Mouse (Mus musculus): ENCODE data around the gene Prdm5. TPM values are rescaled to one million over a fixed set of nuclear protein-coding genes. Genes with fewer than 3 reads are reported as not detected.

Gene Prdm5
- total RNA-seq, 2 experiments from 2014 or later, result 16.1 to 19.3 TPM

DNA sequence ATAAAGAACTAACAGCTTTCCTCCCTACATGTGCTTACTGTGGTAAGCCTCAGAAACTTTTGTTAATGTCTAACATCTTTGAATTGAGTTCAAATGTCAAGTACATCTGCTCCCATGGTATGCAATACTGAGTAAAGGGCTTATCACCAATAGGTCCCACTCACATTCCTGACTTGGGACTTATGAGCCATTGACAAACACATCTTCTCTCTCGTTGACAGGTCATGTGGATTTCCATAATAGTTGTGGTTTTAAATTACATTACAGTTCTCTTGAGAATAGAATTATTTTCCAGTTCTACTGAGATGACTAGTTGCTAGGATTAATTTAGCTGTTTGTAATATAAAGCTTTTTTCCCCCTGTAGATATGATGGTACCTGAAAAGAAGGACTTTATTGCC lies 49.9 kb downstream of the Prdm5 start:
- no peak for DNase-seq (ENCODE audit: low spot score in 2 of 2)

GRCm38 (mm10) chr6:65831443-65831842 lies 52.7 kb downstream of the Prdm5 start:
- DNase-seq (ENCODE audit: low spot score in 2 of 2), result no peak

GRCm38 (mm10) chr6:65834013-65834412 lies 55.2 kb downstream of the Prdm5 start:
- no peak for DNase-seq (ENCODE audit: low spot score in 2 of 2)

- no peak for DNase-seq (ENCODE audit: low spot score in 2 of 2)
Observed at GRCm38 (mm10) chr6:65842579-65842978, 63.8 kb downstream of the Prdm5 start.

DNA sequence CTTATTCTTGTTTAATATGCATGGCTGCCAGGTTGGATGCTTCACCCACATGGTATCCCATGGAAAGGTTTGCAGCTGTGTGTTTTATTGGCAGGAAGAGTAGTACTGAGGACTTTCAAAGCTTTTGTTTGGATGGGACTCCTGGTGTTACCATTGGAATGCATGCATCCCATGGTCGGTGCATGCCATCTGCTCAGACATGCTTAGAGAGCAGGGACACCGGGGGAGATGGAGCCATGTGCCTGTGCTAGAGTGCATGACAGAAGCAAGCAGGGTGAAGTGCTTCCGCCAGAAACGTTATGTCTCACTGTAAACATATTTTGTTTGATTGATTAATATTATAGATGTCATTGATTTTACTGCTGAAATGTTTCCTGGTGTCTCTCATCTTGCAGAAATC lies 70.3 kb downstream of the Prdm5 start:
- no peak for DNase-seq (ENCODE audit: low spot score in 2 of 2)

- no peak for DNase-seq (ENCODE audit: low spot score in 2 of 2)
Observed at GRCm38 (mm10) chr6:65849687-65850086, 70.9 kb downstream of the Prdm5 start.

GRCm38 (mm10) chr6:65850221-65850620 lies 71.4 kb downstream of the Prdm5 start:
- DNase-seq (ENCODE audit: low spot score in 2 of 2), result no peak

GRCm38 (mm10) chr6:65854020-65854419 lies 75.2 kb downstream of the Prdm5 start:
- DNase-seq (ENCODE audit: low spot score in 2 of 2), result no peak

GRCm38 (mm10) chr6:65854585-65854984 lies 75.8 kb downstream of the Prdm5 start:
- DNase-seq (ENCODE audit: low spot score in 2 of 2), result no peak

DNA sequence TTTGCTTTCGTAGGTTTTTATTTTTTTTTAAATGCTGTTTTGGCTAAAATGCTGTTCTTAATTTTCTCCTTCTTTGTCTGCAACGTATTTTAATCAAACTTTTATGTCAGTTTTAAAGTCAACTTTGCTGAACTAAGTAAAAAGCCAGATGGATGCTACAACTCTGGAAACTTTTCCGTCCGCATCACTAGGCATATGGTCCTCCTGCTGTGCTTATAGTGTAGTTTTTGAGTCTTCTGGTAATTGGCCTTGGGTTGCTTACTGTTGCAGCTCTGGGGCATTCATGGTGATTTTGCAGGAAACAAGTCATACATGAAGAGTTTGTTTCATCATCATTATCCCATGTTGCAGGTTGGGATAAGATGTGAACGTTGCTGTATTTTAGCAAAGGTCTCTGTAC lies 81.8 kb downstream of the Prdm5 start:
- DNase-seq (ENCODE audit: low spot score in 2 of 2), result no peak

DNA sequence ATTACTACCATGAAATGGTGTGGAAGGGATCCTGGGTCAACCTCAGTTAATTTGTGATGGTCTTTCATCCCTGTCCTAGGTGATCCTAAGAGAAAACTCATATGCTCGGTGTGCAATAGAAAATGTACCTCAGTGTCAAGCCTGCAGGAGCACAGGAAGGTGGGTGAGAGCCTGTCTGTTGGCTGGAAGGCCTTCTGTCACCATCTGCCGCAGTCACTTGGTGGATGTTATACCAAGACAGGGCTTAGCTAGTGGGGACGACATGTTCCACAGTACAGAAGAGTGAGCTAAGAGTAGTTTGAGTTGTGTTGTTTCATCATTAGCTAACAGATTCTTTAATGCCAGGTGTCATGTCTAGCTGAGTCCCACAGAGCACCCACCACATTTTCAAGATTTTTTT lies 84.0 kb downstream of the Prdm5 start:
- no peak for DNase-seq (ENCODE audit: low spot score in 2 of 2)

DNA sequence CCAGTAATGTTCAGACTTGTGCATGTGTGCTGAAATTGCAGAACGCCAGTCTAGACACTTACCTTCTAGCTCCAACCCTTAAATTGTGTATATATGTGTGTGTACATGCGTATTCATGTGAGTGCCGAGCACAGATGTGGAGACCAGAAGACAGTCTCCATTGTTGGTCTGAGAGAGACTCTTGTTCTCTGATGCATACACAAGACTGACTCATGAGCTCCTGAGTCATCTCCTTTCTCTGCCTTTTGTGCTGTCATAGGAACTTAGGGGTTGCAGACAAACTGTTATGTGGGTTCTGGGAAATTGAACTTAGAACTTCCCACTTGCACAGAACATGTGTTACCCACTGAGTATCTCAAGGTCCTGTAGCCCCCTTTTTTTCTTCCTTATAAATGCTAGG lies 85.4 kb downstream of the Prdm5 start:
- DNase-seq (ENCODE audit: low spot score in 2 of 2), result no peak

GRCm38 (mm10) chr6:65864919-65865318 lies 86.1 kb downstream of the Prdm5 start:
- DNase-seq (ENCODE audit: low spot score in 2 of 2), result no peak

DNA sequence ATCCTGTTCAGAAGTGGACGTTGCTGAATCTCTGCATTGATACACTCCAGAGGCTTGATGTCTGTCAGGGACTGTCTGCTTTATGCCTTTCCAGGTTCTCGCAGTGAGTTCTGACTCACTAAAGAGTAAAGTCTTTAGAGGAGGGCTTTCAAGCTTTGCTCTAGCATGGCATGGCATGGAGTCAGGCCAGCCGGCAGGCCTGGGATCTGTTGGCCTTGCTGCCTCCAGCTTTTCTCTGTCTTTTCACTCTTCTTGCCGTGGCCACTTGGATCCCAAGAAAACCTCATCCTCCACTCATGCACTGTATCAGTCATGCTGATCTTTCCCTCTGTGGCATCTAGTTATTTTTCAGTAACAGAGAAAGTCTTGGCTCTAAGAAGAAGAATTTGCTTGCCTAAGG lies 87.1 kb downstream of the Prdm5 start:
- no peak for DNase-seq (ENCODE audit: low spot score in 2 of 2)

GRCm38 (mm10) chr6:65871754-65872278 lies 93.0 kb downstream of the Prdm5 start:
- no peak for DNase-seq (ENCODE audit: low spot score in 2 of 2)

DNA sequence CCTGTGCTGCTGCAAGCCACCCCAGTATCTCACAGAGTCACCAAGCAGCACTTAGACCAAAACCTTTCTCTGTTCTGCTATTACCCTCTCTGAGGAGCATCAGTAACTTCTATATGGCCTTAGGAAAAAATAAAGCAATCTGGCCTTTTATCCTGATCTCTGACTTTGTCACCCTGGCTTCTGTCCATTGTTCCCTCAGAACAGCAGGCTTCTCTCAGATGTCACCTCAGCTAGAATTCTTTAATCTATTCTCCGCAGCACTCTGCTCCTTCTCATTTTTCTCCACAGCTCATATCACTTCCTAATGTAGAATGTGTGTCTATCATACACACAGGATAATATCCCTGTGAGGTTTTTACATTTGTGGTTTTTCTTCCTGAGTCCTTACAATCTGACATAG lies 99.5 kb downstream of the Prdm5 start:
- DNase-seq (ENCODE audit: low spot score in 2 of 2), result no peak

- DNase-seq (ENCODE audit: low spot score in 2 of 2), result no peak
Observed at GRCm38 (mm10) chr6:65888835-65889234, 110.0 kb downstream of the Prdm5 start.

- no peak for DNase-seq (ENCODE audit: low spot score in 2 of 2)
Observed at GRCm38 (mm10) chr6:65892045-65892660, 113.4 kb downstream of the Prdm5 start.

DNA sequence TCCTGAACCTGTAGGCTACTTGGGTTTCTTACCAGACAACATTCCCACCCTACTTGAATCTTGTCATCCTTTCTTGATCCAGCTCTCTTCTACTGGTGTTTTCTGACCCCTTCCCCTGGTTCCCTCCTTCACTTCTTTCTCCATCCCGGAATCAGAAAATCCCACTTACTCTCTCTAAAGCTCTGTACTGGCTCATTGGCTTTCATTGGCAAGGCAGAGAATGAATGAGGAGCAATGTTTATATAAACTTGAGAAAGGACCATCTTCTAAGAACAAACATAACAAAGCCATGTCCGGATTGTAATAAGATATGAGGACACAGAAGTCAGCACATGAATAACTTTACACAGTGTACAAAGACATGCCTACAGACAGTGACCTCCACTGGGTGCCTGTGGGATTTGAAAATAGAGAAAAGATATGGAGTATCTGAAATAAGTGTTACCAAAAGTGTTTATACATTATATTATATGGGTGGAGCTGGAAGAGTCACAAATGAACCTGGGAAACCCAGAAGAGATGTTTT lies 127.9 kb downstream of the Prdm5 start:
- DNase-seq (ENCODE audit: low spot score in 2 of 2), result no peak

DNA sequence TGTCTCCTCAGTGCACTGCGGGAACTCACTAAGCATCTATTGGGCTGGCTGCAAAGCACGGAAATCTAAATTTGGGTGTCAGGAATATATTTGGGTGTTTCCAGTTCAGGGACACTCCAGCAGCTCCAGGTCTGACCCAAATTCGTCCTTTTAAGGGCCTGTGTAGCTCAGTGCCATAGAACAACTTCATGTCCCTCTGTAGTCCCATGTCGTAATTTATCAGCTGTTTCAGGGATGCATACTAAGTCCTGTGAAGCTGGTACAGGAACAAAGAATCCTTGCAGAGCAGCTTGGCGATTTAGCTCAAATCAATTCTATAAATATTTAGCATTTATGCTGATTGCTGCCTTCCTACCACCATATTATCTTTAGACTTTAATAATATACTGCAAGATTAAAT lies 136.6 kb downstream of the Prdm5 start:
- DNase-seq (ENCODE audit: low spot score in 2 of 2), result no peak

DNA sequence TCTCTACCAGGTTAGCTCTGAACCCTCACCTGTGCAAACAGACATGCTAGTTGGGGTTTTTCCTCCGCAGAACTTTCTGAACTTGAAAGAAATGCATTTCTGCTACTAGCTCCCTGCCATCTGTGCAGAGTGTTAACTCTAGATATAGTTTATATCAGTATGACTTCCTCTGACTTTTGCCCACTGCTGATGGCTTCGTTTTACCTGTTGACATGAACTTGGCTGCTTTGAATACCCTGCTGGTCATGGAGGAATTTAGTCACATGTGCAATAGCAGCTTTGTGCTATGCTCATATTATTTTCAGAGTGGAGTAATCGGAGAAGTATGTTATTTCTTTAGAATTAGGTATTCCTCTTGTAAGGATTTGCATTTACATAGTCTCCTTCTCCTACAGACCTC lies 142.9 kb downstream of the Prdm5 start:
- DNase-seq (ENCODE audit: low spot score in 2 of 2), result no peak

GRCm38 (mm10) chr6:65923501-65924084 lies 144.8 kb downstream of the Prdm5 start:
- no peak for DNase-seq (ENCODE audit: low spot score in 2 of 2)
